Mouse (Mus musculus): Measurements from ENCODE around the gene Polrmt.

The Polrmt gene

DNA sequence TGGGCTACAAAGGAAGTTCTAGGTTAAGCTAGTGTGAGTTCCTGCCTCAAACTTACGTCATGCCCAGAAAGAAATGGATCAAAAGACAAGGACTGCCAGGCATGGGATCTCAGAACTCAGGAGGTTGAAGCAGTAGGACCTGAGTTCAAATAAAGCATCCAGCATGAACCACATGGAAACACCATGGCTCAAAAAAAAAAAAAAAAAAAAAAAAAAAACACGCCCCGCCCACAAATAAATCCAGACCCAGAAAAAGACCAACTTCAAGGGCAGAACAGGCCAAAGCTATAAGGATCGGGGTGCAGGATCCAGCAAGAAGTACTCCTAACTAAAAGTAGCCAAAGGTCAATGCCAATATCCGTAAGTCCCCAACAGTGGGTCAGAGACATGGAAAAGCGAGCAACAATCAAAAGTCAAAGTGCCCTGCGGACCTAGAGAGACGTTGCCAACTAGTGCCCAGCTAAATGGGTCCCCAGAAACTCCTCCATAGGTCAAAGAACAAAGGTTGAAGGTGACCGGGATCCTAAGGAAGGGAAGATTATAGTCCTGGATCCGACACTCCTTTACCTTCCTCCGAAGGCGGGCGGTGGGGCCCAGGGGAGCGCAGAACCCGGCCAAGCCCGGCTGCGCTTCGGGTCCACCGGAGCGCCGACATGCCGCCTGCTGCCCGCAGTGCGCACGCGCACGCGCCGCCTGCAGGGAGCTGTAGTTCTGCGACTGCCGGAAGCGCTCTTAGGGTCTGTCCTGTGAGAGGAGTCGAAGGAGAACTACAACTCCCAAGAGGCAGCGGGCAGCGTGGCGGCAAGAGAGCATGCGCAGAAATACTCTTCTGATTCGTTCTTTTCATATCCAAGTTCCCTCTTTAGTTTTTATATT, at the start of gene Polrmt:
Gene Polrmt, minus strand, starts transcription at position 684 of the 876 bp plus-strand sequence.
- ChIA-PET POLR2A (interaction anchor here in 3 of 4 experiments (0.6 to 3.4 kb wide), 54 partner anchors 8 to 1343 kb away, joined by 3 to 17 read pairs (median 4); partner anchors contain the start of genes Fgf22 (in 3 of the 3), Bsg (in 2 of the 3), Med16 (in 2 of the 3) and Ptbp1 (in 2 of the 3)), CTCF (interaction anchor here (0.5 to 2.1 kb wide), 29 partner anchors 8 to 1306 kb away, joined by 3 to 18 read pairs (median 4); partner anchors contain the start of genes Bsg (in 1 of the 4), Fgf22 (in 1 of the 4), Madcam1 (in 1 of the 4) and Tmem259 (in 1 of the 4))

DNA sequence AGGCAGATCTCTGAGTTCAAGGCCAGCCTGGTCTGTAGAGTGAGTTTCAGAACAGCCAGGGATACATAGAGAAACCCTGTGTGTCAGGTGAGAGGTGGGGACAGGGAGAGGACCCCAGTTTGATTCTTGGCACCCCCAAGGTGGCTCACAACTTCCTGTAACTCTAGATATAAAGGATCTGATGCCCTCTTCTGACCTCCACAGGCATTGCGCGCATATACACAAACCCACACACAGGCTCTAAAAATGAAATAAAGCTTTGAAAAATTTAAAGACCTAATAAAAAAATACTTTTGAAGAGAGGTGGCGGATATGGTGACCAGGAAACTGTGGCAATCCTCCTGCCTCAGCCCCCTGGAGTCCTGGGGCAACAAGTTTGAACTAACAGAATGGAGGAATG, 49.5 kb upstream of the Polrmt start:
- POLR2A ChIA-PET: interaction anchor here in 2 of 4 experiments (0.6 to 3.3 kb wide), 20 partner anchors 10 to 669 kb away, joined by 3 to 13 read pairs (median 4); partner anchors contain the start of genes Ptbp1 (in 2 of the 2) and Polrmt (in 1 of the 2)
- CTCF ChIA-PET: interaction anchor here in 3 of 4 experiments (0.6 to 8.2 kb wide), 12 partner anchors 10 to 100 kb away, joined by 3 to 75 read pairs (median 4); no protein-coding TSS in a partner anchor

DNA sequence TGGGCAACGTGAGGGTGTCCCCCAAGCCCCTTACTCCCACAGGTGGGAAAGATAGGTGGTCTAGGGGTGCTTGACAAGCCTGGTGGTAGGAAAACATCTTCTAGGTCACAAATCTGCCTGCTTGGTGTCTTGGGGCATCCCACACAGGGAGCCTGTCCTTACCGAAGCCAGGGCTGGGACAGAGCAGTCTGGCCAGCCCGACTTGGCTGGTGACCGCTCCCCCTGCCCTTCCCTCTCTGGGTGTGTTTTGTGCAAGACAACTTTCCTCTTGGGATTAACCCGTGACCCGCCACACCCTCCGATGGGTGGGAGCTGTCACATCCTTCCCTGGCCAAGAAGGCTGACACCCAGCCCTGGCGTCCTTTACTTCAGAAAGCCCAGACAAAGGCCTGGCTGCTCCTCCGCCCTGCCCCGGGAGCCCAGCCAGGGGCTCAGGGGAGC, 48.1 kb upstream of the Polrmt start:
- POLR2A ChIA-PET: interaction anchor here in 3 of 4 experiments (0.8 to 3.3 kb wide), 20 partner anchors 8 to 365 kb away, joined by 3 to 17 read pairs (median 4); partner anchors contain the start of genes Bsg (in 1 of the 3), Polrmt (in 1 of the 3), Ptbp1 (in 1 of the 3) and Rnf126 (in 1 of the 3)
- CTCF ChIA-PET: interaction anchor here (0.6 to 8.2 kb wide), 24 partner anchors 8 to 133 kb away, joined by 3 to 75 read pairs (median 7); partner anchors contain the start of gene Misp (in 1 of the 4)

DNA sequence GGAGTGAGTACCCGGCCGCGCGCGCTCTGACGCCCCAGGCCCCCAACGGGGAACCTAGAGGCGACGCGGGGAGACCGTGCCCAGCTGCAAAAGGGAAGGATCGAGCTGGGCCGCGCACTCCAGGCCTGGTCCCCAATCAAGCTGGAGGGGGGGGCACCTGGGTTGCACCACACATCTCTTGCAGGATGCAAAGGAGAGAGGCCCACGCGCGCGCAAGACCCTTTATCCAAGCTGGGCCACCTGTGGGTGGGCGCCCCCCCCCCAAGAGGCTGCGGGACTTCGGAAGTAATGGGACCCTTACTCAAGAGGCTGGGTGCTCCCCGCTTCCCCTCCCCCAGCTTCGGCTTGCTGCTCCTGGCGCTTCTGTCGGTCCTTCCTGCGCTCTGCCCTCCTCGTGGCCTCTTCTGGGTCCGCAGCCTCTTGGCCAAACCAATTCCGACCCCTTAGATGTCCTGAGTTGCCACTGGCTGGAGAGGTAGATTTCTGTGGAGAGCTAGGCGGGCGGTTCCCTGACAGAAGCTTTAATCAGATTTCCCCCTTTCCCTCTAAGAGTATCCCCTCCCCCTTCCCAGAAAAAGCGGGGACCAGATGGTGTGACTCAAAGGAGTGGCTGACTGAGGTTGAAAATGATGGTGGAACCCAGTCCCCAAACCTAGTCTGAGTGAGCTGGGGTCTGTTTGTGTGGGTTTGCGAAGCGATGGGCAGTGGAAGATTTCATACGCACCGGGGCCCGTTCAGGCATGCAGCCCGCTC, 47.5 kb upstream of the Polrmt start:
- POLR2A ChIA-PET: interaction anchor here in 3 of 4 experiments (0.5 to 3.3 kb wide), 26 partner anchors 9 to 366 kb away, joined by 3 to 17 read pairs (median 4); partner anchors contain the start of genes Ptbp1 (in 2 of the 3), Bsg (in 1 of the 3), Med16 (in 1 of the 3) and Rnf126 (in 1 of the 3)
- CTCF ChIA-PET: interaction anchor here (0.5 to 8.2 kb wide), 38 partner anchors 8 to 203 kb away, joined by 3 to 75 read pairs (median 5); partner anchors contain the start of gene Misp (in 1 of the 4)

DNA sequence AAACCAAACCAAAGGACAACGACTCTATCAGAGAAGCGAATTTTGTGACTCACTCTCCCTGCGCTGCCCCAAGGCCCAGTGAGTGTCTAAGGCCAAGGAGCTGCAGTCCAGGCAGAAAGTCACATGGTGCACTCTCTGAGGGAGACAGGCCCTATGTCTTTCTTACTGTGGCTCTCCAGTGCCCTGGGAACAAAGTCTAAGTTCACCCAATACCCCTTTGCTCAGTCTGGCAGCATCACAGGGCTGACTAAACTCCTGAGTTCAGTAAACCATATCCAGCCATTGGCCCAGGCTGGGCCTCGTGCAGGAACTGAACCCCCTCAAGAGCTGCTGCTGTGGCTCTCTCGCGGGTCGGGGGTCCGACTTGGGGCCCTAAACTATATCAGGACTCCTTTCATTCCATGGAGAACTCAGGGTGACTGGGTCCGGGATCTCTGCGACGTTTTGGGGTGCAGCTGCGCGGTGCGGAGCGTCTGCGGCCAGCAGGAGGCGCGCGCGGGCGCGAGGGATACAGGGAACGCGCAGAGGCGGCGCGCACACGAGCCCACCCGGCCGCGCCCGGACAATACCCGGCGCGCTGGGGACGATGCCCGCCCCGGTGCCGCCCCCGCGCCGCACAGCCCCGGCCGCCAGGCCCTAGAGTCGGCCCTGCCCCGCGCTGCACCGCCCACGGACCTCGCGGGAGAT, 46.8 kb upstream of the Polrmt start, which contains the start of gene Palm:
Gene Palm, plus strand, starts transcription at position 522 of the 687 bp plus-strand sequence.
- POLR2A ChIA-PET: interaction anchor here in 3 of 4 experiments (0.5 to 3.3 kb wide), 21 partner anchors 8 to 156 kb away, joined by 3 to 17 read pairs (median 4); partner anchors contain the start of genes Bsg (in 1 of the 3), Med16 (in 1 of the 3), Ptbp1 (in 1 of the 3) and Rnf126 (in 1 of the 3)
- CTCF ChIA-PET: interaction anchor here (0.5 to 8.2 kb wide), 36 partner anchors 8 to 372 kb away, joined by 3 to 75 read pairs (median 5); no protein-coding TSS in a partner anchor

DNA sequence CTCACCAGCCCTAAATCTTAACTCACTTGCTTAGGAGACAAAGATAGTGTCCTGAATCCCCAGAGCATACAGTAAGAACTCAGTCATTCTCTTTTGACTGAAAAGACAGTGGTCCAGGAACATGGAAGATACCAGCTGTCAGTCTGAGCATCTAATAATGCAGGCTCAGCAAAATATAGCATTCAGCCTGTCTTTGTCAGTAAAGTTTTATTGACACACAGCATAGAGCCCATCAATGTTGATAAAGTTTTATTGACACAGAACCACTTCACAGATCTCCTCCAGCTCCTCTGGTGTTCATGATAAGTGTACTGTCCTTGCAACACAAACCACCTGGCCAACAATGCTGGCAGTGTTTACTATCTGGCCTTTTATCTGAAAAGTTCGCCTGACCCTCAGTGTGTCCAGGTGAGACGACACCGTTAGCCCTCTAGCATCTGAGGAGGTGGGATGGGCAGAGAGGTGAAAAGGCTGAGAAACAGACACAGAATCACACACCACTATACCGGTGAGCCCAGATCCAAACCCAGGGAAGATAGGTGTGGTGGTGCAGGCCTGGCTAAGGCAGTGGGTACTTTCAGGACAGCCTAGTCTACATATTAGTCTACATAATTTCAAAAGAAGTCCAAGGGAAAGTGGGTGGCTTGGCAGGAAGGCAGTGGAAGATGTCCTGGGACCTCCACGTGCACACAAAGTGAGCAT, 46.1 kb upstream of the Polrmt start:
- CTCF ChIA-PET: interaction anchor here (0.6 to 8.2 kb wide), 29 partner anchors 7 to 1076 kb away, joined by 3 to 75 read pairs (median 5); partner anchors contain the start of gene Fgf22 (in 1 of the 4)
- POLR2A ChIA-PET: interaction anchor here in 2 of 4 experiments (0.9 to 3.3 kb wide), 7 partner anchors 10 to 121 kb away, joined by 4 to 17 read pairs (median 6); no protein-coding TSS in a partner anchor

DNA sequence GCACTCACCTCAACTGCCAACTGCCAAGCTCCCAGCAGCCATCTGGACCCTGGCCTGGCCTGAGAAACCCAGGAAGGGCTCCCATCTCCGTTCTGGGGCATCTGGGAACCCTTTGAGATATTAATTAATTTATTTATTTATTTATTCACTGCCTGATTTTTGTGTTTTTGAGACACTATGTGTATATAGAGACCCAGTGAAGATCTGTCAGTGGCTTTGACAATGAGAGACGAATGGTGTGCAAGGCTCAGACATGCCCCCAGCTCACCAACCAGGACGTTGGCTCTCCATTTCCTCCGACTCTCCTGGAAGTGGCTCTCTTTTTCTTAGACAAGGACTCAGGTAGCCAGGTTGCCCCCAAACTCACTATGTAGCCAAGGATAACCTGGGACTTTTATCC, 44.5 kb upstream of the Polrmt start, which contains the start of gene Prss57:
Gene Prss57, minus strand, starts transcription at position 101 of the 400 bp plus-strand sequence.
- CTCF ChIA-PET: interaction anchor here in 3 of 4 experiments (0.6 to 8.2 kb wide), 6 partner anchors 10 to 157 kb away, joined by 3 to 75 read pairs (median 6); partner anchors contain the start of gene Polrmt (in 1 of the 3)
- POLR2A ChIA-PET: interaction anchor here in 1 of 4 experiments (2.0 kb wide), 1 partner anchor 11 kb away, joined by 5 read pairs; no protein-coding TSS in a partner anchor

DNA sequence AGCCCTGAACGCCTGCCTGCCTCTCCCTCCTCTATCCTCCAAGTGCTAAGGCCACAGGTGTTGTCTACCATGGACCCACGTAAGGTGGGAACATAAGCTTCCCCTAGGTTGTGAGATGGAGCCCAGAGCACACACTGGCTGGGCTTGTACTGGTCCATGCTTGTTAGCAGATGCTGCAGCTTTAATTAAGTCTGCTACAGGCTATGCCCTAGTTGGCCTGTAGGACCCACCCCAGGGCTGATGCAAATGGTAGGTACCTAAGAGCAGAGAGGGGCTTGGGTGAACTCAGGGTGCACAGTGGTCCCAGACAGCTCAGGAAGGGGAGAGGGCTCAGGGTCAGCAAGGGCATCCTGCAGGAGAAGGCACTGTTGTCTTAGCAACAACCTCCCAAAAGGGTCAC, 43.2 kb upstream of the Polrmt start:
- ChIA-PET CTCF (interaction anchor here (0.5 to 8.2 kb wide), 21 partner anchors 8 to 584 kb away, joined by 3 to 75 read pairs (median 5); partner anchors contain the start of gene Rnf126 (in 1 of the 4)), POLR2A (interaction anchor here in 3 of 4 experiments (0.8 to 2.0 kb wide), 8 partner anchors 9 to 119 kb away, joined by 3 to 5 read pairs (median 4); partner anchors contain the start of genes Med16 (in 1 of the 3), Polrmt (in 1 of the 3) and Ptbp1 (in 1 of the 3))

DNA sequence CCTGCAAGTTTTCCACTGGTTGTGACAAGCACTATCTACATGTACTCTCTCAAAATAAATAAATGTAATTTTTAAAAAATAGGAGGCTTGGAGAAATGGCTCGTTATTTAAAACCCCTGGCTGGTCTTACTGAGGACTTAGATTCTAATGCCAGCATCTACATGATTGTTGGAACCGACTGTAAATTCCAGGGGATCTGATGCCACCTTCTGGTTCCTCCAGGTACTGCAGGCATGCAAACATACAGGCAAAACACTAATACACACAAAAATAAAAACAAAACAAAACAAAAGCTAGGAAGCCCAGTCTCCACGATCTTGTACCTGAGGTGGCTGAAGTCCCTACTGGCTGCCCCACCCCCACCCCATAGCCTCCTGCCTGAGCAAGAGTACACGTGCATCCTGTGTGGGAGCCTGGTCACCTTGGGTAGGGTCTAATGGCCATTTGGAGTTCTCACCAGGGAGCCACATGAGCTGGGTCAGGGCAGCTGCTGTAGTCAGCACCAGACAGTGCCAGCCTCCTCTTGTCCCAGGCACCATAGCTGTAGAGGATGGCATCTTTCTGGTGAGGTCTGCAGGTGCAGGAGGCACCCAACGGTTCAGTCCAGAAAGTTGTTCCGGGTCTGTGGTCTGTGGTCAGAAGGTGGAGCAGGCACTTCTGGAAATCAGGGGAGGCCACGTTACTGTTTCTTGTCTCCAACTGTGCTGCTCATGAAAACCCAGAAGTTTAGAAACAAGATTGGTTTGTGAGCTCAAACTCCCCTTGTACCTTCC, 42.2 kb upstream of the Polrmt start:
- ChIA-PET POLR2A (interaction anchor here in 3 of 4 experiments (0.8 to 1.6 kb wide), 9 partner anchors 8 to 139 kb away, joined by 3 to 5 read pairs (median 3); partner anchors contain the start of genes Med16 (in 1 of the 3), Polrmt (in 1 of the 3) and Ptbp1 (in 1 of the 3)), CTCF (interaction anchor here (0.5 to 8.2 kb wide), 42 partner anchors 7 to 1792 kb away, joined by 3 to 75 read pairs (median 4); partner anchors contain the start of gene Fstl3 (in 1 of the 4))

DNA sequence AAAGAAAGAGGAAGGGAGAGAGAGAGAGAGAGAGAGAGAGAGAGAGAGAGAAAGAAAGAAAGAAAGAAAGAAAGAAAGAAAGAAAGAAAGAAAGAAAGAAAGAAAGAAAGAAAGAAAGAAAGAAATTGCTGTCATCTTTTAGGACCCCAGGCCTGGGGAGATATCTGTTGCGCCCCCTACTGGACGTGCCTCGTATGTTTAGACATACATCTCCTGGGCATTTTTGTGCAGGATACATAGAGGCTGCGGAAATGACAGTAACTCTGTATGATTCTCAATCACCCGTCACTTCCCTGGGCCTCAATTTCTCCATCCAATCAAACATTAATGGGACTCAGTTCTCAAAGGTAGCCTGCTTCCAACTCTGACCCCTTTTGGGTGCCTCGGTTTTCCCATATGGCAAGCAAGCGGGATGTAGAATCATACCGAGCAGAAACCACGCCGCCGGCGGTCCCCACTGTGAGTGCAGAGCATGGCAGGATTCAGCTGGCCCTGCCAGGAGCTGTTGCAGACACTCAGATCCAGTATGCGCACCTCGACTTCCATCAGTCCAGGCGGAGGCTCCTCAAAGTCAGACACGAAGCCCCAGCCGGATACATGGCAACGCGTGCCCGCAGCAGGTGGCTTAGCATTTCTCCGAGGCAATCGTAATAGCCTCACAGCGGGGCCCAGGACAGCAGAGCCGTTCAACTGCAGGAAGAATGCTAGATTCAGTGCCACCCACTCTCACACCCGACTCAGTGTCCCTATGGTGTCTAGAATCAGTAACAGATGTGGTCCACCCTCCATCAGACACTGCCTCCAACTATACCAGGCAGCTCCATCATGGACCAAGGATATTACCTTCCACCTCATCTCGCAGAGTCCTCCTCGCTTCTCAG, 37.8 kb upstream of the Polrmt start:
- CTCF ChIA-PET: interaction anchor here in 3 of 4 experiments (0.6 to 2.6 kb wide), 10 partner anchors 9 to 1744 kb away, joined by 3 to 20 read pairs (median 3); partner anchors contain the start of genes Palm (in 2 of the 3), Madcam1 (in 1 of the 3), Mum1 (in 1 of the 3) and Polrmt (in 1 of the 3)
- POLR2A ChIA-PET: interaction anchor here in 2 of 4 experiments (0.6 to 1.6 kb wide), 5 partner anchors 11 to 383 kb away, joined by 3 read pairs; no protein-coding TSS in a partner anchor

DNA sequence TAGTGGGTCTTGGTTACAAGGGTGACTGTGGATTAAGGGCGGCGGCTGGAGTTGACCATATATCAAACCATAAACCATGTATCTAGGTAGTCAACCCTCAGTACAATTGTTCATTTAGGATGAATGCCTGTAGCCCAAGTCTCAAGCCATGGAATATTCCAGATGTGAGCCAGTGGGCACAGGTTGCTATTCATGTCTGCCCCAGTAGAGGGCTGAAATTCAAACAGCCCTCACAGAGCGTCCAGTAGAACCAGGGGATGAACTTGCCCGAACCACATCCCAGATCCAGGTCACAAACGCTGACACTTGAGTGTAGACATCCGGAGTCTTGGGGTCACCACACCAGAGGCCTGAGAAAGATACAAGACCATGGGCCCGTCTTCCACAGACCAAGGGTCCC, 36.7 kb upstream of the Polrmt start:
- POLR2A ChIA-PET: no interaction called here
- CTCF ChIA-PET: interaction anchor here in 3 of 4 experiments (0.5 to 3.3 kb wide), 5 partner anchors 9 to 175 kb away, joined by 3 to 75 read pairs (median 3); partner anchors contain the start of genes Palm (in 1 of the 3) and Prss57 (in 1 of the 3)

DNA sequence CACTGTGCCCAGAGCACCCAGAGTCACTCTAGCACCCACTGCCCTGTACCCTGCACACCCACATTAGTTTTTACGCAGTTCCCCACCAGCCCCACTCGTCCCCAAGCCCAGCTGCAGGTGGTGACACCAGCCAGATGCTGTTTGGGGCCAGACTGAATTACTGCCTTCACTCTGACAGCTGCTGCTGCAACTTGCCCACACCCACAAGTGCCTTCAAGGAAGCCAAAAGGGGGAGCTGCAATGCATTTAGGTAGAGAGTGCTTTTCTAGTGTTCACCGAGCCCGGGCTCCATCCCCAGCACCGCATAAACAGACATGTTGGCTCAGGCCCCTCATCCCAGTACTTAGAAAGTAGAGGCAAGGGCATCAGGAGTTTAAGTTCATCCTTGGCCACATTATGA, 35.6 kb upstream of the Polrmt start:
- POLR2A ChIA-PET: interaction anchor here in 2 of 4 experiments (0.5 to 1.4 kb wide), 4 partner anchors 19 to 82 kb away, joined by 3 to 5 read pairs (median 3); partner anchors contain the start of gene Ptbp1 (in 1 of the 2)
- CTCF ChIA-PET: interaction anchor here in 2 of 4 experiments (0.5 to 3.3 kb wide), 7 partner anchors 9 to 242 kb away, joined by 3 to 75 read pairs (median 3); partner anchors contain the start of genes Palm (in 2 of the 2), Bsg (in 1 of the 2) and Prss57 (in 1 of the 2)

DNA sequence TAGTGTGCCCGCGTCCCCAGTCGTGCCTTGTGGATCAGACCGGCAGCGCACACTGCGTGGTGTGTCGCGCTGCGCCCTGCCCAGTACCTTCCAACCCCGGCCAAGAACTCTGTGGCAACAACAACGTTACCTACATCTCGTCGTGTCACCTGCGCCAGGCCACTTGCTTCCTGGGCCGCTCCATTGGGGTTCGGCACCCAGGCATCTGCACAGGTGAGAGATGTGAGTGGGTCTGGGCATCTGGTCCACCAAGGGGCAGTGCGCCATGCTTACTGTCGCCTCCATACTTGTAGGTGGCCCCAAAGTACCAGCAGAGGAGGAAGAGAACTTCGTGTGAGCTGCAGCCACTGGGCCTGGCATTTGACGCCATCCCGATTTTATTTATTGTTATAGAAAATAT, 34.8 kb upstream of the Polrmt start:
- CTCF ChIA-PET: interaction anchor here in 3 of 4 experiments (0.6 to 3.3 kb wide), 30 partner anchors 9 to 445 kb away, joined by 3 to 75 read pairs (median 8); partner anchors contain the start of genes Bsg (in 2 of the 3), Med16 (in 1 of the 3), Misp (in 1 of the 3) and Mum1 (in 1 of the 3)
- POLR2A ChIA-PET: interaction anchor here in 3 of 4 experiments (0.6 to 2.3 kb wide), 49 partner anchors 8 to 1355 kb away, joined by 3 to 26 read pairs (median 5); partner anchors contain the start of genes Ptbp1 (in 3 of the 3), Palm (in 2 of the 3), Polrmt (in 2 of the 3) and Rnf126 (in 2 of the 3)

All from embryonic stem cell, embryonic (primary cell).